Mouse (Mus musculus): ENCODE results near the gene Gm5294.

The Gm5294 gene

DNA sequence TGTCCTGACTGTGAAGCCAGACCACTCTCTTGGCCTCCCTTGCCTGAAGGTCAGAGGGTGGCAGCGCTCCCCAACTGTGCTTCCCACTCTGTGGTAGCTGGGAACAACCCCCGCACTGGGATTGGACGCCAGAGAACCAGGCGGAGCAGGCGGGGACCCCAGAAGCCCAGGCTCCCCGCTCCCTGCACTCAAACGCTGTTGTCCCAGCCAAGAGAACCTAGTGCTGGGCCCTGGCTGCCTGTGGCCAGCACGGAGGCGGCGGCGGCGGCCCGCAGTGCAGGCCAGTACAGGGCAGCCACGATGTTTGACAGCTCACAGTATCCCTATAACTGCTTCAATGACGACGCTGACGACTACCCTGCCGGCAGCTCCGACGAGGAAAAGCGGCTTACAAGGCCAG, at the start of gene Gm5294:
Gene Gm5294, plus strand, starts transcription at position 301 of the 400 bp plus-strand sequence.
- DNase-seq (ENCODE audit: low read depth, low spot score) = no peak

- DNase-seq (ENCODE audit: low read depth, low spot score) = no peak
Observed at GRCm38 (mm10) chr5:138775096-138775495, 44.8 kb upstream of the Gm5294 start.

- DNase-seq (ENCODE audit: low read depth, low spot score) = no peak
Observed at GRCm38 (mm10) chr5:138776346-138776745, 43.5 kb upstream of the Gm5294 start.

DNA sequence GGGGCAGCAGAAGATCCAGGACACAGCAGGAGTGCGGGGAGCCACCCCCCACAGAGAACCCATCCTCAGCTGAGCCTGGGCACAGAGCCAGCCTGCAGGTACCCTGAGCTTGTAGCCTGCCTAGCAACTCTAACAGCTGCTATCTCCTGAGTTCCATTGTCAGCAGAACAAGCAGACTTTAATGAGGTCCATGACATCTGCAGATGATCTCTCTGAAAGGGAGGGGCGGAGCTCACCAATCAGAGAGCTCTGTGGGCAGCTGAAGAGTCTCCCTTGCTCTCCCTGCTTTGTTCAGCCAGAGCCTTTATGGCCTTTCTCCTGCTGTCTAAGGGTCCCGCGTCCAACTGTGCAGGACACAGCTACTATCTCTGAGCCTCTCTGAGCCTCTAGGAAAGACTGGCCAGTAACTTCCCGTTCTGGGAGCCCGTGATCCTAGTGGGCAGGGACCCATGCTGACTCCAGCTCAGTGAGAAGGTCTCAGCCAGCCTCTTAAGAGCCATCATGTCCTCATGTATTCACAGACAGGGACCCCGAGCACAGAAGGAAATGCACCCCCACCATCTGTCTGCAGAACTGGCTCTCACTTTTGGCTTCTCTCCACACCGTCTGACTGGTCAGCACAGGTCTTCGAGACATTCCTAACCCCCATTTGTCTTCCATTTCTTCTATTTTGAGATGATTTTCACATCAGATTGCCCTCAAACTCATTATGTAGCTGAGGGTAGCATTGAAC, 41.0 kb upstream of the Gm5294 start:
- DNase-seq (ENCODE audit: low read depth, low spot score) = no peak

- DNase-seq (ENCODE audit: low read depth, low spot score) = no peak
Observed at GRCm38 (mm10) chr5:138779655-138780054, 40.2 kb upstream of the Gm5294 start.

DNA sequence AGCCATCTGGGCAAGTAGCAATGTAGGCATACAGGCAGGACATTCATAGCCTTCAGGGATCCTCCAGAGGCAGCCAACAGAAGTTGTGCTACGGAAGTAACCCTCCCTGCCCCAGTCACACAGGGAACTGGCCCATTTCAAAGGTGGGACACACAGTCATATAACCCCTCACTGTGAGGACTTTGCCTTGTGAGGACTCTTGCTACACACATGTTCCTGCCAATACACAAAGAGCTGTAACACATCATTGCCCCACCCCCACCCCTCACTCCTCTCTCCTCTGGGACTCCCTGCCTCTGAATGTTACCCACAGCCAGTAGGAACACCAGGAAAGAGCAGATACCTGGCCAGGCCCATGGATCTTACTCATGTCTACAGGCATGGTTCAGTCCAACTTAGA, 37.2 kb upstream of the Gm5294 start:
- DNase-seq (ENCODE audit: low read depth, low spot score) = no peak

DNA sequence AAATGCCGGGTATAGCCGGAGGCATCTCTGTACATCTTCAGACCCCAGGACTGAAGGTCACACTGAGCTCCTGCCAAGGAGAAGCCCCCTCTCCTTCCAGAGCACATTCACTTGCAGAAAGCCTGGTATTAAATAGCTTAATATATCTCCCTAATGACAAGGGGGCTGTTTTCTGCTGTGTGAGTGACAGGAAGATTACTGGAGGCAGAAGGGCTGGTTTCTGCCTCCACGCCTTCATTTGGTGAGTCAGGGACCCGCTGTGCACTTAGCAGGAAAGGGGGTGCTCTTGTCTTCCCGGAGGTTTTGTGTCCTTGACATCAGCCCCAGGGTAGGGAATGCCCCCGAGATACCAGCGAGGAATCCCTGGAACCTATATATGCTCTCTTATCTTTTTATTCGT, 36.7 kb upstream of the Gm5294 start:
- DNase-seq (ENCODE audit: low read depth, low spot score) = no peak

GRCm38 (mm10) chr5:138785986-138786515, 33.8 kb upstream of the Gm5294 start:
- DNase-seq (ENCODE audit: low read depth, low spot score) = no peak

DNA sequence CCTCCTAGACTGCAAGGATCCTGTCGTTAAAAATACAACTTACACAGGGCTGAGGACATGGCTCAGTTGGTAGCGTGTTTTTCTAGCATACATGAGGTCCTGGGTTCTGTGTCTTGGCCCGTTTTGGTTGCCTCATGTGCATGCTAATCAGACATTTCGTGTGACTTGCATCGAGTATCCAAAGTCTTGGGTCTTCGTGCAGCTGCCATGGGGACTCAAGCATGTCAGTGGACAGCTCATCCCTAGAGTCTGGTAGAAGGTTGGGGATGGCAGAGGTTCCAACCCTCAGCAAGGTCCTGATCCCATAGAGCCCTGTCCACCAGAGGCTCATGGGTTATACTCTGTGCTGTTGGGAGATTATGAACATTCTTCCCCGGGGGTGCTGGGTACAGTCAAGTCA, 32.2 kb upstream of the Gm5294 start:
- no peak for DNase-seq (ENCODE audit: low read depth, low spot score)

DNA sequence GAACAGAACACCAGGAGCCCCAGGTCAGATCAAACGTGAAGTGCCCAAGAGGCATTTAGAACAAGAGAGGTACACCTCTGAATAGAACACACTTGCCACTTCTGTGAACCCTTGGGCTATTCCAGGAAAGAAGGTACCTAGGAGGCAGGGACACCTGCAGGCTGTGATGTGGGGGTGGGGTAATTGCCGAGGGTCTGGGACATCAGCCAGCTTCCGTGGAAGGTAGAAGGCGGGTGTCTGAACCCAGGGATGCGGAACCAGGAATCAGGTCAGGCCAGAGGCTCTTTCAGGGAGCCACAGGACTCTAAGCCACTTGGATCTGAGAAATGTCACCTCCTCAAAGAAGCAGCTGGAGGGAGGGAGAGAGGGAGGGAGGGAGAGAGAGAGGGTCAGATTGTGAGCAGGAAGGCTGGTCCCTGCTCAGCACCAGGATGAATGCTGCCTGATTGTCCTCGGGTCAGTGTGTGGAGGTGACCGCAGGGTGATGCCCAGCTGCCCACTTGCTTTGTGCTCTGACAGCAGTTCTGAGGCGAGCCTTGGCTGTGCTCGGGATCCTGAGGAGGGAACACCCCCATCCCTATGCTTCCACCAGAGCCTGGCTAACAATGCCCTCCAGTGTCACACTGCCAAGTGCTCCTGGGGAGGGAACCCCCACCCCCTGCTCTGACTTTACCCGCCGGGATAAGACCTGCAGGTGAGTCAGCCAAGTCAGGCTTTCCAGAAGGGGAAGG, 31.2 kb upstream of the Gm5294 start:
- no peak for DNase-seq (ENCODE audit: low read depth, low spot score)

DNA sequence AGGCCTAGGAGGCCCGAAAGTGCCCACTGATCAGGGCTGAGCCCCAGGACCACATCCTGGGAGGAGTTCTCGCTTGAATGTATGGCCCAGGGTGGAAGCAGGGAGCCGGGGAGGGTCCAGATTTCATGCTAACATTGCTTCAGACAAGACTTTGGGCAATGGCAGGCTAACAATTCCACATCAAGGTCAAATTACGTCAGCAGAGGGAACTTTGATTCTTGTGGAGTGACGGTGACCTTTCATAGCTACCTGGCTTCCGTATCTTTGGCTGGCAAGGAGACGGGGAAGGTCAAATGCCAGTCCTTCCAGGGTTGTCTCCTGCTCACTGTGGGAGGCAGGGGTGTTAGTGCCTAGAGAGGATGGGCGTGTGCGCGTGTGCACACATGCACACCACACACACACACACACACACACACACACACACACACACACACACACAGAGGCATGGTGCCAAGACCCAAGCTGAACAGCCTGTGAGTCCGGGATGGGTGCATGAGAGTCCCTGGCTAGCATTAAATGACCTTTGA, 28.9 kb upstream of the Gm5294 start:
- DNase-seq (ENCODE audit: low read depth, low spot score) = no peak

DNA sequence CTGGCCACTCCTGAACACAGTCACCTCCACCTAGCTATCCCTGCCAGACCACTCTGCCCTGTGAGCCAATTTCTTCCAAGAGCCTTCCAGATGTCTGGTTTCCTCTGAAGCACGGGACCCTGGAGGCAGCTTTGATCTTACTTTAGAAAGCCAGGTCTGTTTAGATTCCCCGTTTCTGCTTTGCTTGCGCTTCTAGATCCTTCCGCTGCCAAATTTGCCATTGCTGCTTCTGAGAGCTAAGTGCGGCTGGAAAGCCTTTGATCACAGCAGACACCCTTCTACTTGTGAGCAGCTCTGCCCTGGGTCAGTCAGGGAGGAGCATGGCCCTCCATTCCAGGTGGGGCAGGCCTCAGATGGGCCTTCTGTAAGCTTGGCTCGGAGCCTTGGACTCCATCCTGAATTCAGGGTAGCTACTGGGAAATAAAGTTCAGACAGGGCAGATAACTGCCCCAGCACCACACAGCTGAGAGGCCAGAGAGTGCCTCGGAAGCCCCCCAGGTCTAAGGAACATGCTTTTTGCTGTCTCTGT, 18.2 kb upstream of the Gm5294 start:
- no peak for DNase-seq (ENCODE audit: low read depth, low spot score)

DNA sequence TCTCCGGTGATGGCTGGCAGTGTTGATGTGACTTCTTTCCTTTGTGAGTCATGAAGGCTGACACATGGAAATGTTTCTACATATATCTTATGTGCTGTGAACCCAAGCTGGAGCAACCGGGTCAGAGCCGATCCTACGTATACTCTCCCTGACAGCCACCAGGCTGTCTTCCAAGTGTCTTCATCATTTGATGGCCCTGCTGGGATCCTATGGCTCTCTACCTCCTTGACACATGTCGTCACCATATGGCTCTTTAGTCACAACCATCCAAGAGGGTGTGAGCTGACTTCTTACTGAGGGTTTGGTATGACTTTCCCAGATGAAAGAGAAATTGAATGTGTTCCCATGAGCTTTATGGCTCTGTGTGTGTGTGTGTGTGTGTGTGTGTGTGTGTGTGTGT, 15.6 kb upstream of the Gm5294 start:
- DNase-seq (ENCODE audit: low read depth, low spot score) = no peak

DNA sequence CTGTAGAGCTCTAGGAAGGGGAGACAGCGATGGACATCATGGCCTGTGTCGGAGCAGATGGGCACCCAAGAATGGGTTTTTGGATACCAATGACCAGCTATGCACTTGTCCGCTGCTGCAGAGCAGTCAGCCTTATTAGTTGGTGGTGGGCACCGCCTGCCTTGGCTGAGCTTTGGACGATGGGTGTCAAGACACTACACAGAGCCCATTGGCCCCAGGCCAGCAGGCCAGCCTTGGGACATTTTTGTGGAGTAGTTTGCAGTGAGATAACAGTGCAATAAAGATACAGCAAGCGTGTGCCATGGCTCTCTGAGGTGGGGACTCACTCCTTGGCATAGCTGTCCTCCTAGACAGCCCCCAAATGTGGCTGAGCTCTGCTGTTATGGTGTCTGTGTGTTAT, 10.1 kb upstream of the Gm5294 start:
- DNase-seq (ENCODE audit: low read depth, low spot score) = no peak

DNA sequence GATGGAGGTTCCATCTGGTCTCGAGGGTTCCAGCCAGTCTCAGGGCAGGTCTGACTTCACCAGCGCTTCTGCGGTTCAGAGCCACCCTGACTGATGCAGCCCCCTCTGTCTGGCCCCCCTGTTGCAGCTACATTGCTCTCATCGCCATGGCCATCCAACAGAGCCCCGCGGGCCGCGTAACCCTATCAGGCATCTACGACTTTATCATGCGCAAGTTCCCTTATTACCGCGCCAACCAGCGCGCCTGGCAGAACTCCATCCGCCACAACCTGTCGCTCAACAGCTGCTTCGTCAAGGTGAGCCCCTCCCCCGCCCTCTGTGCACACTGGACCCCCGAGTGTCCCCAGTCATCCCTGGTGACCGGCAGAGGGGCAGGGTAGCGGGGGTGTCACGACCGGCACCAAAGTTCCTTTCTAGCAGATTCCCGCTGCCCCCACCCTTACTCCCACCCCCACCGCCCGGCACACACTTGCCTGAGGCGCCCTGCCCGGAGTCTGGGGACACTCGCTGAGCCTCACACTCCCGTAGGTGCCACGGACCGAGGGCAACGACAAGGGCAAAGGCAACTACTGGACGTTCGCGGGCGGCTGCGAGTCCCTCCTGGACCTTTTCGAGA, 945 bp downstream of the Gm5294 start:
- DNase-seq (ENCODE audit: low read depth, low spot score) = no peak

GRCm38 (mm10) chr5:138825090-138825489, 5.2 kb downstream of the Gm5294 start:
- no peak for DNase-seq (ENCODE audit: low read depth, low spot score)

DNA sequence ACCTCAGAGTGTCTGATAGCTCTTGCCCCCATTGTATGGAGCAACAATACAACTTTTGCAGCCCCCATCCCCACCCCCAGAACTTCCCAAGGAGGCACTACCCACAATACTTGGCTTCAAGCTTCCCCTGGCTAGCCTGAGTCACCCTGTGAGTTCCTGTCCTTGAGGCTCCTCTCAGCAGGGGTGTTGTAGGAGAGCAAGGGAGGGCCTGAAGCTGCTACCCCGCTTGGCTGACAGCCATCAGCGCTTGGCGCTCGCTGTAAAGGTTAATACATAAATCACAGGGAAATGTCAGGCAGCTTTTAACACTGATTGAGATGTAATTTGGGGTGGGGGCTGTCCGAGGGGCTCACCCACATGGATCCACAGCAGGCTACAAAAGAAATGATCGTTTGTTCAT, 13.5 kb downstream of the Gm5294 start:
- DNase-seq (ENCODE audit: low read depth, low spot score) = no peak

- no peak for DNase-seq (ENCODE audit: low read depth, low spot score)
Observed at GRCm38 (mm10) chr5:138834910-138835309, 15.0 kb downstream of the Gm5294 start.

DNA sequence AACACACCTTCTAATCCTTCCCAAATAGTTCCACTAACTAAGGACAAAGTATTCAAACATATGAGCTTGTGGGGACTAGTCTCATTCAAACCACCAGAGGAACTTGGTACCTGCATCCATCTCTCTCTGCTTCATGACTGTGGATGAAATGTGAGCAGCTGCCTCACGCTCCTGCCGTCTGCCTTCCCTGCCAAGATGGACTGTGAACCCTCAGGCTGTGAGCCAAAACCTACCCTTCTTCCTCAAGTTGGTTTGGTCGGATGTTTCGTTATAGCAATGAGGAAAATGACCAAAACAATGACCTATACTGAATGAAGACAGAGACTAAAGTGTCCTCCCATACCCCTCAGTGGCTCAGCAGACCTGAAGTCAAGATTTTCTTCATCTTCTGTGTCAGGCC, 21.1 kb downstream of the Gm5294 start:
- no peak for DNase-seq (ENCODE audit: low read depth, low spot score)

- no peak for DNase-seq (ENCODE audit: low read depth, low spot score)
Observed at GRCm38 (mm10) chr5:138843168-138843824, 23.4 kb downstream of the Gm5294 start.

DNA sequence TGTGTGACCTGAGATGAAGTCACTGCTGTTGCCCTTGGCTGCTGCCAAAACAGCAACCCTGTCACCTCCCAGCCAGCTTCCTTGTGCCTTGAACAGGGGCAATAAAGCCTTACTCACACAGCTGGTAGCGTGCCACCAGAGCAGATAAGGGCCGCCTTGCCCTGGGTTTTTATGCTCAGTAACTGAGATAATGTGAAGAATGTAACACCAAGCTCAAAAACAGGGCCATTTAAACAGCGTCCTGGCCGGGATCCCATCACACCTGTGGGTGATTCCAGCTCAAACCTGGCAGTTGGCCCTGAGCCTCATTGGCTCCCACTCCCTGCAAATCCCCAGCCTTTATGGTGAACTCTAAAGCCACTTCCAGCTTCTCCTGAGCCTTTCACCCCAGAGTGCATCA, 26.6 kb downstream of the Gm5294 start:
- no peak for DNase-seq (ENCODE audit: low read depth, low spot score)

DNA sequence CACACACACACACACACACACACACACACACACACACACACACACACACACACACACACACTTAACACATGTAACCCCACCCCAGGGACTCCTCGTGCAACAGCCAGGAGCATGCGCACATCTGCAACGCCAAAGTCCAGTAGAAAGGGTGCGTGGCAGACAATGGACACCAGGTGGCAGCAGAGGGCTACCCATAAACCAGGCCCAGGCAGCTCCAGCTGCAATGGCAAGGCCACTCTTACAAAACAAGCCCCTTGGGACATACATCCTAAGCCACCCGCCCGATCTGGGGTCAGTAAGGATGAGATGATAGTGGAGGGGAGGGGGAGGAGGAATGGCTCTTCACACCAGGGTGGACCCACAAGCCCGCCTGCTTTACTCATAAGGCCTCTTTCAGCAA, 28.2 kb downstream of the Gm5294 start:
- DNase-seq (ENCODE audit: low read depth, low spot score) = peak; percentile 69
